Mouse (Mus musculus) layer of hippocampus, adult 11-12 months (tissue): ENCODE results near the gene Per2.

Experiments used
- DNase-seq: peaks from one replicate; pipeline ENCODE4 v3.0.0; 2022; ENCODE audit warnings: low spot score

Gene Per2

DNA sequence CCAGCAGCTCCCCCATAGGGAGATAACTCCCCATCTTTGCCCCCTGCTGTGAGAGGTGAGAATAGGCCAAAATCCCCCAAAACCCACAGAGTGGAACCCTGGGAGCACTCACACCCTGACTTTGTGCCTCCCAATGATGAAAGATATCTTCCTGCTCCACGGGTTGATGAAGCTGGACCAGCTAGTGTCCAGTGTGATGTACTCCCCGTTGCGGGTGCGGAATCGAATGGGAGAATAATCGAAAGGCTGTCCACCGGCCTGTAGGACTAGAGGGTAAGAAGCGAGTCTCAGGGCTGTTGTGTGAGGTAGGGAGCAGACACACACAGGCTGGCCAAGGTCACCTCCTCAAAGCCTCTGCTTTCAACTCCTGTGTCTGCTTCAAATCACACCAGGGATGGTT is 24.2 kb downstream of the Per2 start:
- no peak for DNase-seq

DNA sequence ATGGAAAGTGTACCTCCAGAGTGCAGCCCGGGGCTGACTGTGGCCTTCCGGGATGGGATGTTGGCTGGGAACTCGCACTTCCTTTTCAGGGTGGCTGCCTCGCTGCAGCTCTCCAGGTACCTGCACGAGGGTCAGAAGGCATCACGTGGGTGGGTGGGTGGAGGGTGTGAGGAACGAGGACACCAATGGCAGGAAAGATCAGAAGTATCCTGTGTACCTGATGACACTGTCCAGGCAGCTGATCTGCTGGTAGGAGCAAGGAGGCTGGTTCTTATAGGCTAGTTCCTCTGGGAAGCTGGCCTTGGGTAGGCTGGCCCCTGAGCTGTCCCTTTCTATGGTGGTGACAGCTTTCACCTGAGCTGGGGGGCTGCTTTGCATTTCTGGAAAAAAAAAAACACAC is 28.4 kb downstream of the Per2 start:
- no peak for DNase-seq

DNA sequence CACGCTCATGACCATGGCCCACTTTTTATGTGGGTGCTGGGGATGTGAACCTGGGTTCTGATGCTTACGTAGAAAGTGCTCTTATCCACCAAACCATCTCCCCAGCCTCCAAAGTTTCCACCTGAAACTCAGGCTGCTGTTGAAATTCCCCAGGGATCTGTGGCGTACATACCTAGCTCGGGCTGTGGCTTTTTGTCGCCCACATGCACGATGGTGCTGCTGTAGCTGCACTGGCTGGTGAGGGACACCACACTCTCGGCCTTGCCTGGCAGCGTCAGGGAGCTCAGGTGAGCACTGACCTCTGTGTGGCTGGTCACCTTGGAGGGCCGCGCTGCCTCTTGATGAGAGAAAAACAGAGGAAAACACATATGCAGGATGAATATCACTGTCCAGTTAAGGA is 29.9 kb downstream of the Per2 start:
- no peak for DNase-seq

- peak; percentile 90 for DNase-seq
Measured at GRCm38 (mm10) chr1:91428614-91429013, 30.5 kb downstream of the Per2 start.

GRCm38 (mm10) chr1:91426397-91426796 is 32.7 kb downstream of the Per2 start:
- no peak for DNase-seq

- no peak for DNase-seq
Measured at GRCm38 (mm10) chr1:91420601-91421065, 38.5 kb downstream of the Per2 start.

DNA sequence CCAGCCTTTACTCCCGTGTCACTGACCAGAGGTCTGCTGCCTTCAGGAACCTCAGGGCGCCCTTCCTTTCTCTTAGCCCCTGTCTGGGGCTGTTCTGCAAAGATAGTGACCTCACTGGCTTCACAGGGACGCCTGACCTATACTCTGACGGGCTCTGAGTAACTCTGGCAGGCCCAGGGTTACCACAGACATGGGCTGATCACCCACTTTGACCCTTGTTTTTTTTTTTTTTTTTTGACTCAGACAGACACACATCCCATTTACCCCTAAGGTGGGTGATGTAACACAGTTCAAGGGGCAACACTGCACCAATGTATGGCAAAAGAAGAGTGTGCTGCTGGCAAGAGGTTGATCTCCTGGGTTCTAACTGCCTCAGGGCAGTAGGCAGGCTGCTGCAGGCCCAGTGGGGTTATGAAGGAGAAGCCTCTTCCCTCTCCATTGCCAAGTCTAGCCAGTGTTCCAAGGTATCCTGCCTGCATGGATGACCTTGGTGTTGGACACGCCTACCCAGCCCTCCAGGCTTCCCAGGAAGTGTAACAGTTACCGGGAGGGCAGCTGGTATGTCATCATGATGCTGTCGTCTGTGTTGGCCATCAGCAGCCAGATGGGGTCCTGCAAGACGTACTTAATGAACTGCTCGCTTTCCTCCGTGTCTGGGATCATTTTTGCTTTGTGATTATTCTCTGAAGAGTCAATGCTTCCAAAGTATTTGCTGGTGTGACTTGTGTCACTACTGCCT is 39.1 kb downstream of the Per2 start:
- DNase-seq: no peak

- no peak for DNase-seq
Measured at GRCm38 (mm10) chr1:91417991-91418390, 41.1 kb downstream of the Per2 start.

DNA sequence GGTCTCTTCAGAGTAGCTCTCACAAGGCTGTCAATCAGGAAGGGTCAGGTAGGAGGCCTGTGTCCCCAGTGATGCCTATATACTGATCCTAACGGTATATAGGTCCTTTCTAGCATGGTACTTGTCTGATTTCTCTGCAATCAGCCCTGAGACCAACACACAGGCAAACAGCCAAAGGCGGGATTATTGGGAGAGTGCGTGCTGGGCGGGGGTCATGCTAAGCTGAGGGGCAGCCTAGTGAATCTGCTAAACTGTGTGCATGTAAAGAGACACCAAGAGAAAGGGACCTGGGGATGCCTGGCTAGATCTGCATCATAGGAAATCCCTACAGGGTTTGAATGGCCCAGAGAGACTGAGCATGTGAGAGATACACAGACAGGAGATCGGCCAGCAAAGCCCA is 43.8 kb downstream of the Per2 start:
- DNase-seq: no peak

GRCm38 (mm10) chr1:91414903-91415302 is 44.2 kb downstream of the Per2 start:
- no peak for DNase-seq

- peak; percentile 66 for DNase-seq
Measured at GRCm38 (mm10) chr1:91413898-91414594, 45.1 kb downstream of the Per2 start, which contains the start of gene Hes6. Gene Hes6, minus strand, starts transcription at chr1:91414038.

GRCm38 (mm10) chr1:91413536-91413897 is 45.6 kb downstream of the Per2 start:
- peak; percentile 34 for DNase-seq

- DNase-seq: peak; percentile 95
Measured at GRCm38 (mm10) chr1:91413030-91413506, 46.1 kb downstream of the Per2 start.

- DNase-seq: no peak
Measured at GRCm38 (mm10) chr1:91412286-91413029, 46.7 kb downstream of the Per2 start.

GRCm38 (mm10) chr1:91411631-91412285 is 47.4 kb downstream of the Per2 start:
- no peak for DNase-seq

DNA sequence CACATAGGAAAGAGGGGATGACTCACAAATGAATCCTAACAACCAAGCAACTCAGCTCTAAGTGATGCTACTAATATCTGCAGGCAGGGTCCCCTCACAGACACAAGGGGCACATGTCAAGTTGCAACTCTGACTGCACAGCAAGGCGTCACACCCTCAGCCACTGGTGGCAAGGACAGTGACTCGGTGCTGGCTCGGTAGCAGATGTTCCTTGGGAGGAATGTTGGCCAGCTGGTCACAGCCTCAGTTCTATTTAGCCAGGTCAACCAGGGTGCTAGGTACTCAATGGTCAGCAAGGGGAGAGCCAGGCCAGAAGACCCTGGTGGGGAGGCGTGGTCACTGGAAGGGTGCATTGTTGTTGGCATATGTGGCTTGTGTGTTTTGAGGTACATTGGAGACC is 51.3 kb downstream of the Per2 start:
- no peak for DNase-seq

- DNase-seq: no peak
Measured at GRCm38 (mm10) chr1:91405406-91406169, 53.5 kb downstream of the Per2 start.

DNA sequence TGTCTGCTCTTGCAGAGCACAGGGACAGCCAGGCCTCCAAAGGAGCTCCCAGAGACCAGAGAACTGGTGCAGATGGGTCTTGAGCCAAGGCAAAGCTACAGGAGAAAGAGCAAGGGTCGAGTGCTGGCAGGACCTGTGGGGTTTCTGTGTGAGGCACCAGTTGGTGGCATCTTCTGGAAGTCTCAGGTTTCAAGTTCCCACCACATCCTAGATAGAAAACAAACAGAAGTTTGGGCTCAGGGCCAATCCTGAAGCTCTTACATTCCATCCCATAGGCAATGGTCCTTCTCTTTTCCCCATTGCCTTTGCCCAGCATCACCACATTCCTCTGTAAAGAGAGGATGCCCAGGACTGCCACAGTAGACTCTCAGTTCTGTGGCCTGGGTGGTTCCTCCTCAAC is 54.1 kb downstream of the Per2 start:
- no peak for DNase-seq

DNA sequence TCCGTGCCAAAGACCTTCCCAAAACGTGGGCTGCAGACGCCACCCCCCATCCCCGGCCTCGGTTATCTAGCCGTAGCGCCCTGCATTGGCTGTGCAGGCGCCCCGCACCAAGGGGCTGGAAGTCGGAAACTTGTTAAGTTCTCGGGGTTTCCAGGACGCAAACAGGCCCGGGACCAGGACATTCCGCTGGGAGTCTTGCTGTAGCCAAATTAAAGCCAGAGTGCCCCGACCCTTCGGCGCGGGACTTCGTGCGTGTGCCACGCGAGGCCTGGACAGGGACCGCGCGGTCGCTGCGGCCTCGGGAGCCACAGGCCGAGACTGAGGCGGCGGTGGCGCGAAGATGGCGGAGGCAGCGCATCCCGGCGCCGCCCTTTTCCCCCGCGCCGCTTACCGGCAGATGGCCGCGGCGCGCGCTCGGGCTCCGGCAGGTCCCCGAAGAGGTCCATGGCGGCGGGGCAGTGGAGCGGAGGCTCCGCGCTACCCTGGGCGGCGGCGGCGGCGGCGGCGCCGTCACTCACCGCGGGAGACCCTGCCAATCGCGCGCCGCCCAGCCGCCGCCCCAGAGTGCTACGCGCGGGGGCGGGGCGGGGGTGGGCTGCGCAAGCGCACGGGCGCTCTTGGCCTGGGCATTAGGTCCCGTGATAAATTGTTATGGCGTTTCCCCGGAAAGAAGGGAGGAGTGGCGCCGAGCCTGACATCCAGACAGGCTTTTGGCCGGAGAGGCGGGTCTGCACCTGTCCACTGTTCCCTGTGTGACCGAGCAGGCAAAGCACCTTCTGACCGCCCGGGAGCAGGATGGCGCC is 60.7 kb downstream of the Per2 start, which contains the start of gene Ilkap:
Gene Ilkap, minus strand, starts transcription at position 556 of the 803 bp plus-strand sequence.
- DNase-seq: peak; percentile 80

- no peak for DNase-seq
Measured at GRCm38 (mm10) chr1:91397927-91398259, 61.2 kb downstream of the Per2 start.

DNA sequence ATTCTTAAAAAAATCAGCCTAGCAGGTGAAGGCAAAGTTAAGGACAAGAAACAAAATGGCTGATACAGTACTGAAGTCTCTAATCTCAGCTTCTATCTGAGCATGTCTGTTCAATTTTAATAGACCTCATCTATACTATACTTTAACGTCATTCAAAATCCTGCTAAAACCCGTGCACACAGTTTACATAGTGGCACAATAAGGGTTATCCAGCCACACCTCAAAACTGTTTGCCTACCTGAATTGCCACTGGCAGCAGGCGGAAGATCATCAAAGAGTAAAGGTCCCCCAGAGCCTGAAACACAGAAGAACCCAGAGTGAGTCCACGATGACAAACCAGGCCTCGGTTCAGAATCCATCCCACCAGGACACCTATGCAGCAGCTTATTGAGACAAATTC is 68.8 kb downstream of the Per2 start:
- DNase-seq: no peak
